Mouse (Mus musculus) E14TG2a.4 (cell line): ENCODE results near the gene Gcnt1.

Experiments
- CTCF ChIP-seq: conservative IDR thresholded peaks from 2 replicates; pipeline ENCODE4 v1.5.1; 2014; ENCODE audit warnings: low read length
- NANOG ChIP-seq: IDR thresholded peaks from 2 replicates; pipeline ENCODE4 v1.6.1; 2014; ENCODE audit warnings: borderline replicate concordance, low read length, mixed read lengths

DNA sequence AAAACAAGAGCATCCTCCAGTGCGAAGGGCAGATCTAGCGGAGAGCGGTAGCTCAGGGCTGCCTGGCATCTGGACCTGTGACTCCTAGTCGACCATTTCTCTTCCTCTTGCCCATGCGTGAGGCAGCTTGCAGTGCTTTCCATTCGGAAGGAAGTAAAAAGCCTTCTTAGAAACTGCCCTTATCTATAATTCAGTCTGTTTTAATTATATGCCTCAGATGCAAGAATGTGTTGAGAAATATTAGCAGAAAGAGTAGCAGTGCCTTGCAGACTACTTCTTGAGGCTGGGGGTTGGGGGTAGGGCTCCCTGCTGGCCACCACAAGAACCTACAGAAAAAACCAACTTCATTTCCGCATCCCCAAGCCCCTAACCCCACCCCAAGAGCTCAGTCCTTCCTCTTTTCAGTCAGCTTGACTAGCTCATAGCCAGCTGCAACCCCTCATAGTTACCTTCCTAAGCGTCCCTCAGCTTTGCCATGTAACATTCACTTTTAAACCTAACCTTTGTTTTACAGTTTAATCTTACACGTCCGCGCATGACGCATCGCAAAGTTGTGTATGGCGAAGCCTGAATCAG, 13.2 kb downstream of the Gcnt1 start:
- TF ChIP-seq CTCF, result no peak
- no peak for TF ChIP-seq NANOG
